Mouse (Mus musculus): ENCODE measurements around the gene Slc7a1. TPM values are rescaled to one million over a fixed set of nuclear protein-coding genes. Genes with fewer than 3 reads are reported as not detected.

The Slc7a1 gene
- polyA plus RNA-seq, 1 experiment from 2014 or later: 24.6 TPM

Other genes starting within 250 kb of the Slc7a1 start
- gene Ubl3, start 152.9 kb upstream of the Slc7a1 start, polyA plus RNA-seq (2015; fragmentation: Nextera tagmentation; extraction: Ambion mirVana): 74.8 and 77.7 TPM in 2 replicates